Mouse (Mus musculus) left cerebral cortex, adult 11 months (tissue): Measurements from ENCODE around the gene Map1s.

Experiments used
- DNase-seq: peaks from one replicate; pipeline ENCODE4 v3.0.0; 2022; ENCODE audit warnings: low spot score

Map1s gene

GRCm38 (mm10) chr8:70898661-70899198 lies 7.0 kb upstream of the Map1s start:
- no peak for DNase-seq

GRCm38 (mm10) chr8:70899226-70899625 lies 6.5 kb upstream of the Map1s start:
- no peak for DNase-seq

- DNase-seq, result no peak
These were observed 4.8 kb upstream of the Map1s start for GRCm38 (mm10) chr8:70900872-70901387.

- DNase-seq, result no peak
These were observed 3.5 kb upstream of the Map1s start for GRCm38 (mm10) chr8:70902211-70902610.

- DNase-seq, result no peak
These were observed 2.6 kb upstream of the Map1s start for GRCm38 (mm10) chr8:70903112-70903511.

- DNase-seq, result no peak
These were observed 2.1 kb upstream of the Map1s start for GRCm38 (mm10) chr8:70903582-70903981.

GRCm38 (mm10) chr8:70904532-70904931 lies 1.2 kb upstream of the Map1s start:
- no peak for DNase-seq

- no peak for DNase-seq
These were observed 285 bp upstream of the Map1s start for GRCm38 (mm10) chr8:70905463-70905830.

GRCm38 (mm10) chr8:70907518-70907917 lies 1.8 kb downstream of the Map1s start:
- DNase-seq, result no peak

GRCm38 (mm10) chr8:70911596-70911995 lies 5.9 kb downstream of the Map1s start:
- DNase-seq, result no peak

GRCm38 (mm10) chr8:70912955-70913354 lies 7.2 kb downstream of the Map1s start:
- no peak for DNase-seq

GRCm38 (mm10) chr8:70913523-70913922 lies 7.8 kb downstream of the Map1s start:
- no peak for DNase-seq

GRCm38 (mm10) chr8:70914704-70915103 lies 9.0 kb downstream of the Map1s start:
- DNase-seq, result no peak

GRCm38 (mm10) chr8:70920049-70920922 lies 14.6 kb downstream of the Map1s start:
- no peak for DNase-seq

- DNase-seq, result no peak
These were observed 18.4 kb downstream of the Map1s start for GRCm38 (mm10) chr8:70924151-70924550.

GRCm38 (mm10) chr8:70925754-70926153 lies 20.0 kb downstream of the Map1s start:
- DNase-seq, result no peak

GRCm38 (mm10) chr8:70926396-70926795 lies 20.7 kb downstream of the Map1s start:
- DNase-seq, result no peak

- DNase-seq, result no peak
These were observed 22.4 kb downstream of the Map1s start for GRCm38 (mm10) chr8:70928096-70928495.

GRCm38 (mm10) chr8:70928778-70929322 lies 23.1 kb downstream of the Map1s start:
- DNase-seq, result no peak

- no peak for DNase-seq
These were observed 26.0 kb downstream of the Map1s start for GRCm38 (mm10) chr8:70931731-70932130.

- no peak for DNase-seq
These were observed 27.3 kb downstream of the Map1s start for GRCm38 (mm10) chr8:70933036-70933435.

GRCm38 (mm10) chr8:70934786-70935185 lies 29.1 kb downstream of the Map1s start:
- no peak for DNase-seq

GRCm38 (mm10) chr8:70937200-70937599 lies 31.5 kb downstream of the Map1s start:
- no peak for DNase-seq
